Mouse (Mus musculus) cerebellum, adult 11-12 months (tissue): ENCODE measurements around the gene Cldn6.

Source experiments
- DNase-seq: peaks from one replicate; pipeline ENCODE4 v3.0.0; 2022

Gene Cldn6

DNA sequence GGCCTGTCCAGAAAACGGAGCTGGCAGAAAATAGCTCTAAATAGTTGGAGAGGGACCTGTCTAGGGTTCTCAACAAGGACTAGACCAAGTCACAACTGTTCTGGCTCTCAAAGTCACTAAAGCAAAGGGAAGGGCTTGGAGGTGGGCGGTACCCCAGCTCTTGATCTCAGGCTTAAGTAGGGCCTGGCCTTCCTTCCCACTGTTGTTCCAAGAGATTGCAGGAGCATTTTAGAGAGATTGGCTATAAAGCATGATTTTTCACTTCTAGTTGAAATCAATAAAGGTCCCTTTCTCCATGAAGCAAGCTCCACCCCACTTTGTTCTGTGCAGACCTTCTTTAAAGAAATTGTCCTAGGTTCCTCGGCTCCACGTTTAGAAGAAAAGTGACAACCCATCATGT is 46.4 kb downstream of the Cldn6 start:
- no peak for DNase-seq

DNA sequence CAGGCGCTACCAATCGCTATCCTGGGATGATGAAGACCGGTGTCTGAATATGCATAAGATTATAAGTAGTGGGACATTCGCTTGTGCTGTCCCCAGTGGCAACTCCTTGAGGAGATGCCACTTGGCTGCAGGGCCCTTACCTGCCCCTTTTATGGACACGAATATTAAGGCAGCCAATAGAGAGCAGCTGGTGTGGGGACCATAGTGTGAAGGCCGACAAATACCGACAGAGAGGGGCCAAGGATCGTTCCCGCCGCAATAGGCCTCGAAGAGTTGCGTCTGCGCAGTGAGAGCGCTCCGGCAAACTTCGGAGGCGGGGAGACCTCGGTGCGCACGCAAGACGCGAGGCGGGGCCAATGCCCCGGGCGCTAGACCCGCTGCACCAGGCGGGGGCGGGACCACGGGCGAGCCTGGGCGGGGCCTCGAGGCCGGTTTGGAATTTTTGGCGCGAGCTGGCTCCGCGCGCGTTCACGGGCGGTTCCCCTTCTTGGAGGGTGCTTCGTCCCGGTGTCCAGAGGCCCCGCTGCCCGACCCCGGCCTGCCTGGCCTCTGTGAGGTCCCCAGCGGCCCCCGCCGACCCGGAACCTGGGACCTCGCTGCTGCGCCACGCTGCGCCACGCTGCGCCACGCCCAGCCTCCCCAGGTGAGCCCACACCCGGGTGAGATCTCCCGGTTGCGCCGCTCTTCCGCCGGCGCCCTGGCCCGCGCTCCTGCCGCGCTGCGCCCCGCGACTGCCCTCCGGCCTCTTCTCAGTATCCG is 47.1 kb downstream of the Cldn6 start, which contains the start of gene Pkmyt1:
Gene Pkmyt1 (plus strand): TSS at position 338 of the 759 bp plus-strand sequence.
- DNase-seq, result peak; percentile 95

GRCm38 (mm10) chr17:23726758-23727142 is 47.7 kb downstream of the Cldn6 start:
- peak; percentile 86 for DNase-seq

- no peak for DNase-seq
Measured at GRCm38 (mm10) chr17:23730441-23730840, 51.4 kb downstream of the Cldn6 start.
